Mouse (Mus musculus) MEL (cell line): ENCODE measurements at regions not wholly inside any gene's neighbourhood (a gene's known extent, or its start where the extent isn't known, plus 50 kb on each side); places are given as distances from the start of the nearest gene placed in this dataset.

Experiments
- DNase-seq: peaks from one replicate; pipeline ENCODE4 v3.0.0; 2011; ENCODE audit warnings: low read depth, low spot score
- H3K27ac ChIP-seq: 2 replicates; pipeline ENCODE4 v1.5.1; 2012; ENCODE audit warnings: low read depth, mild to moderate bottlenecking, control low read depth, low read length, moderate library complexity; ENCODE audit not compliant: control insufficient read depth
- H3K27me3 ChIP-seq, 2 experiments: fragments of 150-350 bp in 1 of 2; sonication (generic) in 1 of 2; 2 replicates each; pipeline ENCODE4 v1.6.1; 2012; ENCODE audit warnings: low read length in 2 of 2, mild to moderate bottlenecking in 2 of 2, improper control_type of control experiment in 1 of 2, moderate library complexity in 1 of 2; ENCODE audit not compliant: insufficient read depth in 2 of 2, control insufficient read depth in 1 of 2
- H3K36me3 ChIP-seq, 2 experiments: 2 replicates each; pipeline ENCODE4 v1.6.1; 2012 to 2014; ENCODE audit warnings: low read length in 2 of 2, improper control_type of control experiment in 1 of 2, inconsistent platforms in 1 of 2, mild to moderate bottlenecking in 1 of 2; ENCODE audit not compliant: insufficient read depth in 2 of 2, control insufficient read depth in 1 of 2
- H3K4me1 ChIP-seq, 2 experiments: fragments of 150-350 bp in 1 of 2; sonication (generic) in 1 of 2; 2 replicates each; pipeline ENCODE4 v1.6.1; 2012; ENCODE audit warnings: low read length in 2 of 2, improper control_type of control experiment in 1 of 2, mild to moderate bottlenecking in 1 of 2; ENCODE audit not compliant: insufficient read depth in 2 of 2, control insufficient read depth in 1 of 2
- H3K4me3 ChIP-seq, 2 experiments: fragments of 150-350 bp in 1 of 2; sonication (generic) in 1 of 2; 2 replicates each; pipeline ENCODE4 v1.5.1; 2012; ENCODE audit warnings: low read depth in 2 of 2, low read length in 2 of 2, mild to moderate bottlenecking in 2 of 2, moderate library complexity in 2 of 2, control low read depth in 1 of 2, improper control_type of control experiment in 1 of 2; ENCODE audit not compliant: control insufficient read depth in 1 of 2, insufficient read depth in 1 of 2
- H3K79me2 ChIP-seq: 2 replicates; pipeline ENCODE4 v1.6.1; 2012; ENCODE audit warnings: mild to moderate bottlenecking, low read length, moderate library complexity; ENCODE audit not compliant: control insufficient read depth, poor library complexity, insufficient read depth
- H3K9ac ChIP-seq: 2 replicates; pipeline ENCODE4 v1.6.1; 2012; ENCODE audit warnings: low read depth, mild to moderate bottlenecking, control low read depth, low read length, moderate library complexity; ENCODE audit not compliant: control insufficient read depth, poor library complexity, severe bottlenecking
- H3K9me3 ChIP-seq: fragments of 150-350 bp; sonication (generic); replicated peaks from 2 replicates; pipeline ENCODE4 v1.6.1; 2012; ENCODE audit warnings: mild to moderate bottlenecking, low read length, improper control_type of control experiment, moderate library complexity; ENCODE audit not compliant: insufficient read depth
- CHD2 ChIP-seq: IDR thresholded peaks from 2 replicates; pipeline ENCODE4 v1.6.1; 2011; ENCODE audit warnings: low read length, improper control_type of control experiment
- GABPA ChIP-seq: IDR thresholded peaks from 2 replicates; pipeline ENCODE4 v1.6.1; 2012; ENCODE audit warnings: low read depth, mild to moderate bottlenecking, inconsistent platforms, low read length, improper control_type of control experiment, moderate library complexity
- HCFC1 ChIP-seq: IDR thresholded peaks from 2 replicates; pipeline ENCODE4 v1.6.1; 2012; ENCODE audit warnings: low read depth, mild to moderate bottlenecking, inconsistent platforms, low read length, improper control_type of control experiment, moderate library complexity
- JUND ChIP-seq: IDR thresholded peaks from 2 replicates; pipeline ENCODE4 v1.6.1; 2011; ENCODE audit warnings: low read depth, mild to moderate bottlenecking, improper control_type of control experiment, low read length
- MAFK ChIP-seq: IDR thresholded peaks from 2 replicates; pipeline ENCODE4 v1.6.1; 2011; ENCODE audit warnings: low read depth, mild to moderate bottlenecking, low read length, improper control_type of control experiment, borderline replicate concordance
- MAX ChIP-seq: IDR thresholded peaks from 2 replicates; pipeline ENCODE4 v1.6.1; 2011; ENCODE audit warnings: low read length, improper control_type of control experiment
- MAZ ChIP-seq: IDR thresholded peaks from 2 replicates; pipeline ENCODE4 v1.6.1; 2012; ENCODE audit warnings: low read depth, mild to moderate bottlenecking, inconsistent platforms, low read length, improper control_type of control experiment
- MEF2A ChIP-seq: IDR thresholded peaks from 2 replicates; pipeline ENCODE4 v1.6.1; 2014; ENCODE audit warnings: low read depth, mild to moderate bottlenecking, inconsistent platforms, low read length, improper control_type of control experiment; ENCODE audit not compliant: poor library complexity, insufficient replicate concordance, severe bottlenecking; ENCODE audit errors: extremely low read depth
- MXI1 ChIP-seq: IDR thresholded peaks from 2 replicates; pipeline ENCODE4 v1.6.1; 2011; ENCODE audit warnings: mild to moderate bottlenecking, low read depth, low read length, improper control_type of control experiment
- MYB ChIP-seq: IDR thresholded peaks from 2 replicates; pipeline ENCODE4 v1.6.1; 2011; ENCODE audit warnings: mild to moderate bottlenecking, low read depth, low read length, improper control_type of control experiment
- MYC ChIP-seq: IDR thresholded peaks from 2 replicates; pipeline ENCODE4 v1.6.1; 2011; ENCODE audit warnings: low read depth, mild to moderate bottlenecking, low read length, improper control_type of control experiment, moderate library complexity
- NRF1 ChIP-seq: IDR thresholded peaks from 2 replicates; pipeline ENCODE4 v1.6.1; 2014; ENCODE audit warnings: low read depth, mild to moderate bottlenecking, inconsistent platforms, low read length, improper control_type of control experiment, moderate library complexity; ENCODE audit not compliant: poor library complexity, insufficient read depth, severe bottlenecking
- POLR2A ChIP-seq, 2 experiments: IDR thresholded peaks; 2 replicates each; pipeline ENCODE4 v1.6.1; 2011 to 2012; ENCODE audit warnings: low read length in 2 of 2, mild to moderate bottlenecking in 2 of 2, control low read depth in 1 of 2, improper control_type of control experiment in 1 of 2, low read depth in 1 of 2, moderate library complexity in 1 of 2; ENCODE audit not compliant: control insufficient read depth in 1 of 2, insufficient read depth in 1 of 2, poor library complexity in 1 of 2
- POLR2AphosphoS2 ChIP-seq: IDR thresholded peaks from 2 replicates; pipeline ENCODE4 v1.6.1; 2011; ENCODE audit warnings: low read length, improper control_type of control experiment
- RAD21 ChIP-seq: IDR thresholded peaks from 2 replicates; pipeline ENCODE4 v1.6.1; 2011; ENCODE audit warnings: mild to moderate bottlenecking, low read depth, low read length, improper control_type of control experiment
- SIN3A ChIP-seq: IDR thresholded peaks from 2 replicates; pipeline ENCODE4 v1.6.1; 2012; ENCODE audit warnings: low read length, improper control_type of control experiment, inconsistent platforms
- TCF12 ChIP-seq: IDR thresholded peaks from 2 replicates; pipeline ENCODE4 v1.6.1; 2014; ENCODE audit warnings: low read depth, mild to moderate bottlenecking, inconsistent platforms, low read length, improper control_type of control experiment, moderate library complexity
- UBTF ChIP-seq: IDR thresholded peaks from 2 replicates; pipeline ENCODE4 v1.6.1; 2012; ENCODE audit warnings: low read depth, mild to moderate bottlenecking, inconsistent platforms, low read length, improper control_type of control experiment, moderate library complexity, borderline replicate concordance; ENCODE audit not compliant: insufficient read depth
- USF2 ChIP-seq, 2 experiments: IDR thresholded peaks; 2 replicates each; pipeline ENCODE4 v1.6.1; 2011 to 2012; ENCODE audit warnings: improper control_type of control experiment in 2 of 2, low read length in 2 of 2, borderline replicate concordance in 1 of 2, inconsistent platforms in 1 of 2, low read depth in 1 of 2, mild to moderate bottlenecking in 1 of 2; ENCODE audit not compliant: insufficient read depth in 1 of 2
- ZKSCAN1 ChIP-seq: IDR thresholded peaks from 2 replicates; pipeline ENCODE4 v1.6.1; 2012; ENCODE audit warnings: low read depth, mild to moderate bottlenecking, inconsistent platforms, low read length, improper control_type of control experiment, moderate library complexity
- ZMIZ1 ChIP-seq: IDR thresholded peaks from 2 replicates; pipeline ENCODE4 v1.6.1; 2012; ENCODE audit warnings: low read depth, mild to moderate bottlenecking, inconsistent platforms, low read length, improper control_type of control experiment, moderate library complexity

DNA sequence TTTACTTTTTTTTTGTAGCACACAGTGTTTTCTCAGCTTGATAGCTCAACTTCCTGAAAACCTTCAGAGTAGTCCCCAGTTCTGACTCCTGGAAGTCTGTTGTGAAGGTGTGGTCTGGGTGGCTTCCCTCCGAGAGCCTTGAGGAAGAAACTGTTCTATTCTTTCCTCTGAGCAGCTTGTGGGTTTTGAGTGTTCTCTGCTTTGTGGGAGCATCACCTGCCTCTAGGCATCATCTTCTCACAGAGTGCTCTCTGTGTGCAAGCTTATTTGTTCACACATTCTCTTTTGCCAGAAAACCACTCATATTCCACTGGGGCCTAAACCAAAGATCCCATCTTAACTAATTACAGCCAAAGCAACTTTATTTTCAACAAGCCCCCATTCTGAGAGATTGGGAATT, 91.5 kb upstream of the Ccng1 start:
- Histone ChIP-seq H3K27me3 (no peaks in the 10 kb centered on the region), H3K9me3 (no peaks in the 10 kb centered on the region), H3K4me1 (no peaks in the 10 kb centered on the region), H3K4me3 (no peak overlapping the region), H3K9ac (no peak overlapping the region), H3K27ac (no peak overlapping the region), H3K79me2 (no peaks in the 10 kb centered on the region), H3K36me3 (no peaks in the 10 kb centered on the region)
- no peak for TF ChIP-seq SIN3A
- TF ChIP-seq POLR2A (IDR thresholded peaks at IDR 0.05; ENCODE audit: control insufficient read depth in 1 of 2, insufficient read depth in 1 of 2, low read depth in 1 of 2, low read length in 2 of 2, poor library complexity in 1 of 2), result no peak
- TF ChIP-seq ZKSCAN1, result no peak
- TF ChIP-seq TCF12, result no peak
- no peak for TF ChIP-seq POLR2AphosphoS2
- no peak for TF ChIP-seq USF2 (IDR thresholded peaks at IDR 0.05; ENCODE audit: borderline replicate concordance in 1 of 2, insufficient read depth in 1 of 2, low read depth in 1 of 2, low read length in 2 of 2)
- no peak for TF ChIP-seq HCFC1
- no peak for TF ChIP-seq MAX
- TF ChIP-seq ZMIZ1, result no peak
- no peak for TF ChIP-seq MYB
- no peak for TF ChIP-seq UBTF
- no peak for TF ChIP-seq MAZ
- no peak for TF ChIP-seq MYC
- no peak for TF ChIP-seq NRF1
- TF ChIP-seq JUND, result no peak
- TF ChIP-seq GABPA, result no peak
- TF ChIP-seq MEF2A, result no peak
- TF ChIP-seq CHD2, result no peak
- no peak for TF ChIP-seq RAD21
- no peak for TF ChIP-seq MXI1
- no peak for DNase-seq

DNA sequence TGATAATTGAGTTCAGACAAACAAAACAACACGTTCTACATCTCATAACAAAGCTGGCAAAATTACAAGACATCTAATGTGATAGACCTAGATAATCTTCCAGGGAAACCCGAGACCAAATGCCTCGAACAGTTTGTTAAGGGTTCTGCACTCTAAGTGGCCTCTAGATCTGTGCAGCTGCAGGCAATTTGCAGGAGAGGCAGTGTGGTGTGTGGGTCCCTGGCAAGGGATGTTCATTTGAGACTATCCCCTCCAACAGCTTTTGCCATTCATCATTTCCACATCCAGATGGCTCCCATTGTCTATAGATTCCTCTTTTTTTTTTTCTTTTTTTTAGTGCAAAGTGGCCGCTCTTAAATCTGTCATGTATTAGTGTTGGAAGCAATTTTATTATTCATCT, 80.3 kb upstream of the Ccng1 start:
- DNase-seq, result no peak
- Histone ChIP-seq H3K9me3 (no peaks in the 10 kb centered on the region), H3K9ac (no peak overlapping the region), H3K79me2 (no peaks in the 10 kb centered on the region), H3K36me3 (no peaks in the 10 kb centered on the region), H3K27ac (no peak overlapping the region), H3K27me3 (no peaks in the 10 kb centered on the region), H3K4me1 (no peaks in the 10 kb centered on the region), H3K4me3 (no peak overlapping the region)
- no peak for TF ChIP-seq MAFK
- TF ChIP-seq, all 39 proteins: peak for 0
